11 mouse cellular contexts compared by ENCODE assay signal in the genomic region with DNA sequence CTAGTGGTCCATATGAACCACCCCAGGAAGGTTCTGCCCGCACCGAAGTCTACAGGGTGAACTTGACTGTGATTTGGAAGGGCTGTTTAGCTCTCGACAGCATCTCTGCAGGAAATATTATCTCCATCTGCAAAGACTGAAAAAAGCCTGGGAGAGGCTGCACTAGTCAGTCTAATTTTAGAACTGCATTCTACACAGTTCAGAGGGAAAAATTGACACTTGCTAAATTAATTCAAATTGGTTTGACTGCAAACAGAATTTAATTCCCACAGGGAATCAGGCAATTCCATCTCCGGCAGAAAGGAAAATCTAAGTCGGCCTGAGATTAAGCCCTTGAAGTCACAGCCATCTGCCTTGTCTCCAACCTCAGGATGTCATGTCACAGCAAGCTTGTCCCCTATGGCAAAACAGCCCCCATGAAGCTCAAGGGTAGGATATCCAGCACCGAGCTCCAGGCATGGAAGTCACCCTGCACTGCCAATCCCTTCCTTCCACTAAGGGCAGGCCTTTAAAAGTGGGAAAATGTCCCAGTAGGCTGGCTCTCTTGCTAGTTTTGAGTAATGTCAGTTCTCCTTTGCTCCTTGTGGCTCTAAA.
DNase-seq lines count a peak whose midpoint lies in the region; ATAC-seq and TF ChIP-seq lines count a peak whose summit lies in the region.
"Had no signal": no experiment of that assay in that cellular context is flagged by ENCODE, and none has a peak within 500 bp of the region (broad histone marks: within the 10 kb centered on the region; RNA-seq: fewer than 3 reads in every experiment).

No protein-coding gene starts in this region.

- H3K36me3 ChIP-seq in kidney, embryonic 16.5 days (ENCODE audit: insufficient read depth, low read length): no peaks in the 10 kb centered on the region

- no peaks in the 10 kb centered on the region for H3K9me3 ChIP-seq in kidney, embryonic 16.5 days (ENCODE audit: low read length)

- no peak for DNase-seq in gastrocnemius, adult 2 months
- DNase-seq in gastrocnemius, adult 18-20 months (ENCODE audit: low spot score): no peak
- DNase-seq in right cerebral cortex, adult 2 months (ENCODE audit: low spot score in 2 of 2): peak; percentile 17 to 30
- no peak for DNase-seq in right cerebral cortex, postnatal 36 days (ENCODE audit: low spot score in 2 of 2)
- DNase-seq in heart, postnatal 10 days: peak; percentile 29 to 36
- DNase-seq in liver: no peak
- DNase-seq in adrenal gland, adult 2 months: no peak
- DNase-seq: liver, postnatal 0 days; thymus, postnatal 14 days had no signal

- peak overlapping the region; percentile 67 for H3K27ac ChIP-seq in gastrocnemius, adult 2 months
- H3K27ac ChIP-seq in kidney, embryonic 16.5 days (ENCODE audit: low read length): no peak overlapping the region

- H3K9ac ChIP-seq in kidney, embryonic 16.5 days (replicated peaks; ENCODE audit: low read length): no peak overlapping the region
- H3K9ac ChIP-seq: liver, postnatal 0 days had no signal

- no peak for ATAC-seq in kidney, embryonic 16.5 days (ENCODE audit: low FRiP score, low TSS enrichment)
- ATAC-seq: intestine, postnatal 0 days; liver, postnatal 0 days had no signal

- no peak overlapping the region for H3K4me2 ChIP-seq in kidney, embryonic 16.5 days (replicated peaks; ENCODE audit: low read depth, low read length)

- 84% methylated on average over 6 of the region's 6 CpGs for WGBS in kidney, embryonic 16.5 days

- intact Hi-C loops in gastrocnemius, adult 2 months (cut with DNase I): no loop called here
- intact Hi-C loops in heart, postnatal 10 days (cut with DNase I): no loop called here

- H3K4me1 ChIP-seq in kidney, embryonic 16.5 days (ENCODE audit: insufficient read depth, low read length): no peaks in the 10 kb centered on the region

- no peak for TF ChIP-seq CTCF in gastrocnemius, adult 2 months (IDR thresholded peaks at IDR 0.05)

- no peak overlapping the region for H3K4me3 ChIP-seq in gastrocnemius, adult 2 months
- H3K4me3 ChIP-seq in kidney, embryonic 16.5 days (ENCODE audit: low read length): no peak overlapping the region

- H3K27me3 ChIP-seq in kidney, embryonic 16.5 days (ENCODE audit: insufficient read depth, low read length): no peaks in the 10 kb centered on the region

Comparison
In these comparisons a context has a peak if more than half of its experiments do, and no peak if none do; other contexts are left out.
1. DNase-seq: peak in right cerebral cortex, adult 2 months (2 of 2) and heart, postnatal 10 days (2 of 2); none in gastrocnemius, adult 2 months (single experiment), gastrocnemius, adult 18-20 months (single experiment), right cerebral cortex, postnatal 36 days (0 of 2), liver (single experiment) and adrenal gland, adult 2 months (single experiment).